Mouse (Mus musculus): Measurements from ENCODE around the gene Mn1.

DNA sequence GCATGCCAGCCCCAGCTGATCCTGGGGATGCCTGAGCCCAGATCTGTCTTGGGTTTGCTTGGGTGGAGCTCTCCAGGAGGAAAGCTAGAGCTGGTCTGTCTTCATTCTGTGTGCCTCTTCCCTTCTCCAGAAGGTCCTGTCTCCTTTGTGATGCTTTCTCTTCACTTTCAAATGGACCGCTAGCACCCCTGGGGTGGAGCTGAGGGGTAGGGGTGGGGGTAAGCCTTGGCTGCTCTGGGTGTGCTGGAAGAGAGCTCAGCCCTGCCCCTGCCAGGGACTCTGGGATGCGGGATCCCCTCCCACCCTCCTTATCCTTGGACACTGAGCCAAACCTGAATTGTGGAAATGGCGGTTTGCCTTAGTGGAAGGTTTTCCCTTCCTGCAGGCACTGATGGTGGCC lies 21.2 kb downstream of the Mn1 start:
- no peak for TF ChIP-seq POLR2A (IDR thresholded peaks at IDR 0.05; ENCODE audit: control insufficient read depth, low read depth, low read length)
- TF ChIP-seq CTCF (IDR thresholded peaks at IDR 0.05; ENCODE audit: control insufficient read depth, insufficient read depth, insufficient replicate concordance, low read depth, low read length): no peak

Data from testis, adult 2 months (tissue).